Mouse (Mus musculus) CD4-positive helper T cell, adult 2 months (primary cell): ENCODE data around the gene Rbms3.

Experiments used
- DNase-seq: peaks from one replicate; pipeline ENCODE4 v3.0.0-alpha.2; 2012; ENCODE audit warnings: low read depth, missing footprints, low spot score

Rbms3 gene

DNA sequence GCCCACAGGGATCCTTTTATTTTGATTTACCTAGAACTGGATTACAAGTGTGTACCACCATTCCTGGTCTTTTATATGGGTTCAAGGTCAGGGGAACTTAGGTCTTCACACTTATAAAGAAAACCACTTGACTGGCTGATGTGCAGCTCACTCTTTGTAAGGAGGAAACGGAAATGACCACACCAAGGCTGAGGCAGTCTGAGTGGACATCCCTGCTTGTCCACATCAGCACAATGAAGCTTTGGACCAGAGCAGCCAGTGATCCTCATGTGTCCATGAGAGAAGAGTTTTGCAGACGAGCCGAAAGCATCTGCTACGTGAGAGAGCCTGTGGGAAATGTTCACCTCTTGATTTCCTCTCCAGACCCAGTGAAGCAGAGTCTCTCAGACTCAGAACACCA, 521.8 kb downstream of the Rbms3 start:
- no peak for DNase-seq

DNA sequence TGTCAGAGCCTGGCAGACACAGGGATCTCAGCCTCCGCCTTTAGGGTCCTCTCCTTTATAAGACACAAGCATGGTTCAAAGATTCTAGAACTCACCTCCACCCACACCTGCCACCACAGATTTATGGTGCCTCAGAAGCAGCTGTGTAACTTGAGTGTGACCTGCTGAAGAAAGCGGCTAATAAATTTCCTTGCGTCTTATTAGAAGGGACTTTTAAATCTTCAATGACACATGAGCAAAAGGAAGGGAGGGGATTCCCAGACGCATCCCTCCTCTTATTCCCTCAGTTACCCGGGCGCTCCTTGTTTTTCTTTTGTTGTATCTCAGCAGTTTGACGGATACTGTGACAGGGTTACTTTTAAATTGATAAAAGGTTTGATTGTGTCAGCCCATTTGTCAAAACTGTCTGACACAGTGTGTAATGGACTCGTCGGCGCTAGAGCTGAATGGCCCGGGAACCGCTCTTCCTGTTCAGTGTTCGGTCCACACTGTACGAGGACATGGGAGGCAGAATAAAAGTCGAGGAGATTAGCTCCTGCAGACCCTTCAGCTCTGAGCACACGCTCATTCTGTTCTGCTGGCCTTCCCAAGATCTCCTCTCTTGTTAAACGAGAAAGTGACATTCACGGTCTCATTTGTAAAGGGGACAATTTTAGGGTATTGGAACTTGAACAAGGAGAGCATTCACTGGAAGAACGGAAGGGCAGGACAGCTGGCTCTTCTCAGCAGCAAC, 527.3 kb downstream of the Rbms3 start:
- no peak for DNase-seq

DNA sequence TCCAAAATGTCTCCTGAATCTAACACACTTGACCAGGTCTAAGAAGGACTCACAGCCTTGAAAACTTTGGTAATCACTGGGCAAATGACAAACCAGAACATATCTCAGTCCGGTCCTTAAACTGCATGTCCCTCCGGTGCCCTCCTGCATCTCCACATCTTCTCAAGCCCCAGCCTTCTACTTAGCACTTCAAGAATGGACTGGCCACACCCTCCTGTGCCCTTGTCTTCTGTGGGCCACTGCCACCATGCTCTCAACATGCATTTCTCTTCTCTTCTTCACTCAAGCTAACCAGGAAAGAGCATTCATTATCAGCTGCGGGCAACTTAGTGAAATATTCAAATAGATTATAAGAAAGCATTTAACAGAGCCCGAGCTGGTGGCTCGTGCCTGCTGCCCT, 529.5 kb downstream of the Rbms3 start:
- no peak for DNase-seq

DNA sequence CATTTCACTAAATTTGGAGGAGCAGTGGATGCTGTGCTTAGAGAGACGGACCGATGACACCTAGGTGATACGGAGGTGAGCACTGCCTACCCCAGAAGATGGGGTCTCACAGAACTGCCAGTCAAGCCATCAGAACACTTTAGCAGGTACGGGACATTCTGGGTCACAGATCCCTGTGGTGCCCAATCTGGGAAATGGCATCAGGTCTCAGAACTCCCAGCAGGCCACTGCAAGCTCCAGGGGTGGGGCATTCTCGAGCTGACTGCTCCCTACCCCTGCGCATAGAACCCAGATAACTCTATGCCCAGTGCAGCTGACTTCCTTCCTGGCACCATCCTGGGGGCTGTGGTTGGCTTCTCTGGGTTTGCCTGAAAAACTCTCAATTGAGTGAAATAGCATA, 536.2 kb downstream of the Rbms3 start:
- DNase-seq = no peak

- no peak for DNase-seq
Measured at GRCm38 (mm10) chr9:117092177-117092555, 537.5 kb downstream of the Rbms3 start.

- no peak for DNase-seq
Measured at GRCm38 (mm10) chr9:117091253-117092176, 538.2 kb downstream of the Rbms3 start.

GRCm38 (mm10) chr9:117089409-117090147, 540.1 kb downstream of the Rbms3 start:
- DNase-seq = no peak

DNA sequence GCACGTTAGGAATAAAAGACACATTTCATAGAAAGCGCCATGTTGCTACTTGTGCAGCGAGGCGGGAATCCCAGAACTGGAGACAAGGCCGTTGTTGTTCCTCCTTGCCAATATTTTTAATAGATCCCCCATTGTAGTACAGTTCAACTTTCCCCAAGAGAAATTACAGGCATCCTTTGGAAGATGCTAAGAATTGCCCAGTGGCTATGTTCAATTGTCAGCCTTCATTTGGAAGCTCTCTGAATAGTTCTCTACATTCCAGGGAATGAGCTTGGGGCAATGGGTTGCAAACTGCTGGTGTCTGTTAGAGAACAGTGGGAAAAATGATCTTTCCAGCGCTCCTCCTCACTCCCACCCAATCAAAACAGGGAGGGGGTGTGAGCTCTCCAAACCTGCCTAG, 541.4 kb downstream of the Rbms3 start:
- no peak for DNase-seq

- no peak for DNase-seq
Measured at GRCm38 (mm10) chr9:117085706-117086105, 544.0 kb downstream of the Rbms3 start.

DNA sequence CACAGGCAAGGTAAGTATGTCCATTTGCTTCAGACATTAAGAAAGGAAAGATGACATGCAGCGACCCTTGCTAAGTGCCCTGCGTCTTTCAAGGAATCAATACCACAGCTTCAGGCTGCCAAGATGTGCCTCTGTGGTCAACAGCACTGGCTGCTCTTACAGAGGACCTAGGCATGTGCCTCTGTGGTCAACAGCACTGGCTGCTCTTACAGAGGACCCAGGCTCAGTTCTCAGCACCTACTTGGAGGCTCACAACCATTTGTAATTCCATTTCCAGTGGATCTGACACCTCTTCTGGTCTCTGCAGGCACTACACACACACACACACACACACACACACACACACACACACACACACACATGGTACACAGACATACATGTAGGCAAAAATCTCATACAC, 545.2 kb downstream of the Rbms3 start:
- DNase-seq = no peak

- DNase-seq = no peak
Measured at GRCm38 (mm10) chr9:117079471-117079870, 550.2 kb downstream of the Rbms3 start.

DNA sequence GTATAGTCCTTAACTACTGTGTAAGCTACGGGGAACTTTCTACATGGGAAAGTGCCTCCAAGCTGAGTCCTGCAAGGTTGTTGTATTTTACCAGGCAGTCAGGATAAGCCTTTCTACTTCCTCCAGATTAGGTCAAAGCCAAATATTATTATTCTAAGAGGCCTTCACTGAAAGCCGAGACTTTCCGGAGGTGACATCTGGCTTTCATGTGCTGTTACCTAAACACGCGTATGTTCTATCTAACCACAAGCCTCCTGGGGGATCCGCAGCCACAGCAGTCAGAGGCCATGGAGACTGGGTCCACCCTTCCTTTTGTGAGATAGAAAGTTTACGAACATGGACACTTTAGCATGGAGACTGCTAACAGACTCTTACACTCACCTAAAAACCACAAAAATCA, 552.2 kb downstream of the Rbms3 start:
- no peak for DNase-seq

DNA sequence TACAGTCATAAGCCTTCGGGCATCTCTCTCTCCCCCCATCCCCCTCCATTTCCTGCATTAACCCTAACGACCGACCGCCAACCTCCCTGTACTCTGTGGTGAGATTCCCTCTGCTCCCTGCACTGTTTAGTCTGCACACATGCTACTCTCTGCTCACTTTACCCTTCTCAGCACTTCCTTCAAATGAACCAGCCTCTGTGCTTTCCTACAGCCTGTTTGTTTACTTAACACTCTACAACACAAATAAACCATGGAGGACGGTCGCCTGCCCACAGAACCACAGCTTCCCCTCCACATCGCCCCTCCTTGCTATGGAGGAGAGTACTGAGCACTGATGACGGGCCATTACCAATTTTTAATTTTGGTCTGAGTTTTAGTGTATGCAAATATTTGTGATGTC, 552.9 kb downstream of the Rbms3 start:
- DNase-seq = no peak

GRCm38 (mm10) chr9:117072433-117073099, 557.1 kb downstream of the Rbms3 start:
- no peak for DNase-seq

DNA sequence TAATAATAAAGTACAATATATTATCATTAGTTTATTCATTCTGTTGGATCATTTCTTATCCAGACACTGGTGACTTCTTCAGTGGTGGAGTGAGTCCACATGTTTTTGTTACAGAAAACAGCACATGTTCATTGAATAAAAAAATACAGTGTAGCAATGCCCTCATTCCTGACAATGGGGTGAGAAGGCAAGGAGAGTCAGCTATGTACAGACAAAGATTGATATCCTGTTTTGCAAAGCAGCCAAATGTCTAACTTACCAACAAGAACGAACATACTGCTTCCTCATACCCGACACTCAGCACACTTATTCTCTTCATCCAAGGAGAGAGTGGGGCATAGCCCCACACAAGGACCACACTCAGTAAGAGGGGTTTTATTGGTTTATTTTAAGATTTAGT, 559.1 kb downstream of the Rbms3 start:
- DNase-seq = no peak

DNA sequence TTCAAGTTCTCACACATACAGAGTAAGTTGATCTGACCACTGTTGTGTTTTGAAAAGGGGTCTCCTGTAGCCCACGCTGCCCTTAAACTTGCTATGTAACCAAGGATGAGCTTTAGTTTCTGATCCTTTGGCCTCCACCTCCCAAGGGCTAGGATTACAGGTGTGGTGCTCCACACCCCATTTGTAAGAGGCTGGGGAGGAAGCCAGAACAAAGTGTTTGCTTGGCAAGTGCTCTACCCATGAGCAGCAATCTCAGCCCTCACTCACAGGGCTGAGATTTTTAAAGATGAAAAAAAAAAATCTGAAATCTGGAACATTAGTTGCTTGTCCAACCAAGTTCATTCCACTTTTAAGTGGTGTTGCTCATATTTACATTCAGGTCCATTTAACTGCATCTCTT, 560.5 kb downstream of the Rbms3 start:
- DNase-seq = no peak

DNA sequence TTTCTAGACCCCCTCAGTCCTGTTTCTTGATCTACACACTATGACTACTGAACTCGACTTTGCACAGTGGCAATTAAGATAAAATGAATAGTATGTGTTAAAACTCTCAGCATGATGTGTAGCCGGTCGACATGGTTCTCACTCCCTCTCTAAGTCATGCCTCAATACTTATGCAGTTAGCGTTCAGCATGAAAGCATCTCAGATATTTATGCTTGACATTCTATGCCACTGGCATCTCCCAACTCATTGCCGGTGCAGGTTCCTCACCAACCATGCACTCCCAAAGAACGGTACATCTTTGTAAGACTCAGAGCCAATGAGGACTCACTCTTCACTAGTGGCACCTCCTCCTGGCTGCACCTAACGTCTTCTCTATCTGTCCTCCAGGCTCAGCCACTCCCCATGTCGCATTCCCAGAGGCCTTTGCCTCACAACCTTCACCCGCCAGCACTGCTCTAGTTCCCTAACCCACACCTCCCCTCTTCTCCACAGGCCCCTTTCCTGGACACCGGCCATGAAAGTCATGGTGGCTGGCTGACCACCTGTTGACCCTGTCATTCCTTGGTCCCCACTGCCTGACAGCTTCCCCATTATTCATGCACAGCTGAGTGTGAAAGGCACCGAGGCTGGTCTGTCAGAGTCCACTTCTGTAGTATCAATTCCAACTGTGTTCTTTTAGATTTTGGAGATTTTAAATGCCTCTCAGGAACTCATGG, 561.9 kb downstream of the Rbms3 start:
- no peak for DNase-seq

- DNase-seq = no peak
Measured at GRCm38 (mm10) chr9:117066502-117066901, 563.2 kb downstream of the Rbms3 start.

DNA sequence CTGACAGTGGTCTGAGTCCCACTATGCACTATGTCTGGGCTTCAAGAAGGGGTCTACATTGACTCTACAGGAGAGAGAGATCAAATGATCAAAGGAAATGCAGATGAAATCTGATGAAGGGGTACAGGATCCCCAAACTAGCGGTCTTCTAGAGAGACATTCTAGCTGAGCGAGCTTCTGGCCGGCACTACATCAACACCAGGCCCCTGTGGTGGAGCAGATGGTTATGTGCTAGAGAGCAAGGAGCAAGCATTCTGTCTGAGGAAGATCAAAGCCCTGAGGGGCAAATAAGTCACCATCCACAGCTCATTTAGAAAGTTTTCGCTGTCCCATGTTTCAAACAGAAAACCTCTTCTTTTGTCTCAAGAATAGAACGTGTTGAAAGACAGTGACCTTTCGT, 564.1 kb downstream of the Rbms3 start:
- no peak for DNase-seq

DNA sequence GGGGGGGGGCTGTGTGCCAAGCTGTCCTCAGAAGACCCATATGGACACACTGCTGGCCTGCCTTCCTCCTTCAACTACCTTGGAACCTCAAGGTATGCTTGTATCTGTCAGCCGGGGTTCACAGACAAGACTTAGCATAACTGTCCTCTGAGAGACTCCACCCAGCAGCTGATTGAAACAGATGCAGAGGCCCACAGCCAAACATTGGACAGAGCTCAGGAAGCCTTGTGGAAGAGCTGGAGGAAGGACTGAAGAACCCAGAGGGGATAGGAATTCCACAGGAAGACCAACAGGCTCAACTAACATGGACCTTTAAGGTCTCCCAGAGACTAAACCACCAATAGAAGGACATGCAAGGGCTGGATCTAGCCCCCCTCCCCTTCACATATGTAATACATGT, 570.1 kb downstream of the Rbms3 start:
- DNase-seq = no peak

DNA sequence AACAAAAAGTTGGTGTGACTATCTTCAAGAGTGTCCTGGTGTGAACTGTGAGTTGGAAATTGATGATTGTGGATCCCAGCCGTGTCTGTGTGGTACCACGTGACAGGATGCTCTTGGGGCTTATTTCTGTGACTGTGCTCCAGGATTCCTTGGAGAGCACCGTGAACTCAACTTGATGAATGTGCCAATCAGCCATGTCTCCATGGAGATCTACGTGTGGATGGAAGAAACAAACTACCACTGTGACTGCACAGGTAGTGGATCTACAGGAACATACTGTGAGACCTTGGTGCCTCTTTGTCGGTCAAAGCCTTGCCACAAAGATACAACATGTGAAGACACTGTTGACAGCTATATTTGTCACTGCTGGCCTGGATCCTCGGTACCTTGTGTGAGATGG, 570.6 kb downstream of the Rbms3 start:
- no peak for DNase-seq
